Mouse (Mus musculus) CH12.LX (cell line): ENCODE data around the gene Nppa. TPM values are rescaled to one million over a fixed set of nuclear protein-coding genes. Genes with fewer than 3 reads are reported as not detected.

ENCODE experiments used
- DNase-seq: peaks from one replicate; pipeline ENCODE4 v3.0.0-alpha.2; 2013; ENCODE audit errors: extremely low read depth
- H3K27ac ChIP-seq: 2 replicates; pipeline ENCODE4 v1.5.1; 2012; ENCODE audit warnings: low read depth, mild to moderate bottlenecking, control low read depth, moderate library complexity; ENCODE audit not compliant: insufficient read depth
- H3K27me3 ChIP-seq: replicated peaks from 2 replicates; pipeline ENCODE3; 2012; ENCODE audit warnings: inconsistent platforms
- H3K36me3 ChIP-seq, 2 experiments: replicated peaks in 1 of 2; 2 replicates each; pipeline versions ENCODE3 to v1.6.1; 2012; ENCODE audit warnings: inconsistent platforms in 1 of 2, low read length in 1 of 2, mild to moderate bottlenecking in 1 of 2, mixed read lengths in 1 of 2, moderate library complexity in 1 of 2; ENCODE audit not compliant: control insufficient read depth in 1 of 2, insufficient read depth in 1 of 2
- H3K4me1 ChIP-seq, 2 experiments: 2 replicates each; pipeline ENCODE4 v1.6.1; 2012; ENCODE audit warnings: inconsistent platforms in 1 of 2, moderate library complexity in 1 of 2; ENCODE audit not compliant: insufficient read depth in 2 of 2, control insufficient read depth in 1 of 2
- H3K4me2 ChIP-seq: 2 replicates; pipeline ENCODE4 v1.6.1; 2012; ENCODE audit warnings: low read depth, mild to moderate bottlenecking, control low read depth; ENCODE audit not compliant: poor library complexity, insufficient read depth, severe bottlenecking
- H3K4me3 ChIP-seq, 3 experiments: fragments of 150-350 bp in 1 of 3; sonication (generic) in 1 of 3; replicated peaks in 1 of 3; 2 replicates each; pipeline versions ENCODE3 to v1.5.1; 2011 to 2012; ENCODE audit warnings: low read depth in 2 of 3, low read length in 2 of 3, mild to moderate bottlenecking in 2 of 3, moderate library complexity in 2 of 3, control low read depth in 1 of 3, improper control_type of control experiment in 1 of 3, inconsistent platforms in 1 of 3, mixed read lengths in 1 of 3; ENCODE audit not compliant: poor library complexity in 1 of 3
- H3K79me2 ChIP-seq: replicated peaks from 2 replicates; pipeline ENCODE4 v1.6.1; 2012; ENCODE audit warnings: mild to moderate bottlenecking, moderate library complexity; ENCODE audit not compliant: control insufficient read depth, poor library complexity, insufficient read depth, severe bottlenecking; ENCODE audit errors: extremely low read depth
- H3K9ac ChIP-seq: 2 replicates; pipeline ENCODE4 v1.6.1; 2012; ENCODE audit warnings: low read depth, mild to moderate bottlenecking, control low read depth, moderate library complexity; ENCODE audit not compliant: insufficient read depth
- H3K9me3 ChIP-seq: replicated peaks from 2 replicates; pipeline ENCODE3; 2012; ENCODE audit warnings: low read length, inconsistent platforms, mixed read lengths
- CHD1 ChIP-seq: IDR thresholded peaks from 2 replicates; pipeline ENCODE4 v1.6.1; 2012; ENCODE audit warnings: low read depth, low read length, improper control_type of control experiment, inconsistent platforms
- CTCF ChIP-seq, 2 experiments: IDR thresholded peaks in 1 of 2; conservative IDR thresholded peaks in 1 of 2; 2 replicates each; pipeline ENCODE4 v1.5.1; 2011 to 2012; ENCODE audit warnings: low read depth in 2 of 2, low read length in 2 of 2, improper control_type of control experiment in 1 of 2, inconsistent platforms in 1 of 2, mild to moderate bottlenecking in 1 of 2, moderate library complexity in 1 of 2
- E2F4 ChIP-seq: IDR thresholded peaks from 2 replicates; pipeline ENCODE4 v1.6.1; 2011; ENCODE audit warnings: low read depth, low read length, improper control_type of control experiment; ENCODE audit not compliant: insufficient replicate concordance
- GABPA ChIP-seq: IDR thresholded peaks from 2 replicates; pipeline ENCODE4 v1.6.1; 2012; ENCODE audit warnings: low read depth, low read length, improper control_type of control experiment, inconsistent platforms; ENCODE audit not compliant: insufficient replicate concordance
- HCFC1 ChIP-seq: IDR thresholded peaks from 2 replicates; pipeline ENCODE4 v1.6.1; 2012; ENCODE audit warnings: low read depth, mild to moderate bottlenecking, inconsistent platforms, low read length, improper control_type of control experiment
- IRF4 ChIP-seq: IDR thresholded peaks from 2 replicates; pipeline ENCODE4 v1.6.1; 2014; ENCODE audit warnings: low read depth, mild to moderate bottlenecking, inconsistent platforms, low read length, improper control_type of control experiment
- KAT2A ChIP-seq: IDR thresholded peaks from 2 replicates; pipeline ENCODE4 v1.6.1; 2012; ENCODE audit warnings: low read length, improper control_type of control experiment, inconsistent platforms; ENCODE audit not compliant: insufficient replicate concordance
- NELFE ChIP-seq: IDR thresholded peaks from 2 replicates; pipeline ENCODE4 v1.6.1; 2011; ENCODE audit warnings: low read depth, low read length, improper control_type of control experiment
- POLR2A ChIP-seq: IDR thresholded peaks from 2 replicates; pipeline ENCODE4 v1.6.1; 2011; ENCODE audit warnings: low read depth, mild to moderate bottlenecking, improper control_type of control experiment, low read length
- POLR2AphosphoS2 ChIP-seq: IDR thresholded peaks from 2 replicates; pipeline ENCODE4 v1.6.1; 2011; ENCODE audit warnings: low read depth, low read length, improper control_type of control experiment
- SMC3 ChIP-seq: IDR thresholded peaks from 2 replicates; pipeline ENCODE4 v1.6.1; 2011; ENCODE audit warnings: low read depth, low read length, improper control_type of control experiment
- TBP ChIP-seq: conservative IDR thresholded peaks from 2 replicates; pipeline ENCODE4 v1.6.1; 2011; ENCODE audit warnings: low read depth, low read length, improper control_type of control experiment
- TCF12 ChIP-seq: IDR thresholded peaks from 2 replicates; pipeline ENCODE4 v1.6.1; 2014; ENCODE audit warnings: low read depth, mild to moderate bottlenecking, inconsistent platforms, low read length, improper control_type of control experiment
- UBTF ChIP-seq: IDR thresholded peaks from 2 replicates; pipeline ENCODE4 v1.6.1; 2012; ENCODE audit warnings: low read depth, mild to moderate bottlenecking, inconsistent platforms, low read length, improper control_type of control experiment, moderate library complexity
- USF1 ChIP-seq: IDR thresholded peaks from 2 replicates; pipeline ENCODE4 v1.6.1; 2014; ENCODE audit warnings: low read depth, mild to moderate bottlenecking, inconsistent platforms, low read length, improper control_type of control experiment
- USF2 ChIP-seq: conservative IDR thresholded peaks from 2 replicates; pipeline ENCODE4 v1.6.1; 2011; ENCODE audit warnings: low read depth, low read length, improper control_type of control experiment
- ZMIZ1 ChIP-seq: IDR thresholded peaks from 2 replicates; pipeline ENCODE4 v1.6.1; 2012; ENCODE audit warnings: low read depth, mild to moderate bottlenecking, inconsistent platforms, low read length, improper control_type of control experiment
- ZNF384 ChIP-seq: IDR thresholded peaks from 2 replicates; pipeline ENCODE4 v1.6.1; 2012; ENCODE audit warnings: low read depth, low read length, improper control_type of control experiment, inconsistent platforms
- dilution Hi-C: fragments of 300-500 bp; cut with MboI; formaldehyde crosslinking; loops from 2 replicates; pipeline ENCODE4 v1.14.3; 2020; ENCODE audit warnings: low sequenced_read_pairs; ENCODE audit not compliant: extremely low pct_unique_long_range_greater_than_20kb, extremely low pct_ligation_motif_present
- in situ Hi-C: fragments of 300-500 bp; cut with MboI; formaldehyde crosslinking; loops from 3 replicates; pipeline ENCODE4 v1.14.3; 2019; ENCODE audit warnings: low sequenced_read_pairs, low pct_ligation_motif_present, low pct_unique_long_range_greater_than_20kb, mixed read lengths
- polyA plus RNA-seq: library from polyadenylated mRNA; unstranded; fragments of >175 nt; gene quantifications from 2 replicates; pipeline ENCODE4 v1.2.1, GENCODE M21; 2012; ENCODE audit warnings: low read depth; ENCODE audit not compliant: insufficient read length
- total RNA-seq, 2 experiments: library from RNA; depleted of rRNA; stranded (reverse); fragments of 300-350 nt in 1 of 2; fragments of >200 nt in 1 of 2; gene quantifications; 2 replicates each; pipeline ENCODE4 v1.2.3; 2012 to 2014

Gene Nppa
- total and polyA plus RNA-seq, 3 experiments: not detected

DNA sequence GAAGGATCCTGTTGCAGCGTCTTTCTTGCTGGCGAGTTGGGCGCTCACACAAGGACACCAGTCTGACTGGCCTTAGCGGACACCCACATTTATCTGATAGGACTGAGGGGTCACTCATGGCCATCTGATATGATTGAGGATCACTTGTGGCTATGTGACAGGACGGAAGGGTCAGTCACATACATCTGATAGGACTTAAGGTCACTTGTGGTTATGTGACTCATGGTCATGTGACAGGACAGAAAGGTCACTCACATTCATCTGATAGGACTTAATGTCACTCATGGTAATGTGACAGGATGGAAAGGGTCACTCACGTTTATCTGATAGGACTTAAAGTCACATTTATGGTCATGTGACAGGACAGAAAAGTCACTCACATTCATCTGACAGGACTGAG is 22.1 kb upstream of the Nppa start:
- Histone ChIP-seq H3K9me3 (peaks cover 14% of the 10 kb centered on the region), H3K4me1 (no peaks in the 10 kb centered on the region), H3K27me3 (peaks cover 73% of the 10 kb centered on the region), H3K79me2 (no peaks in the 10 kb centered on the region), H3K9ac (no peak overlapping the region), H3K36me3 (no peaks in the 10 kb centered on the region), H3K4me3 (no peak overlapping the region), H3K27ac (no peak overlapping the region), H3K4me2 (no peak overlapping the region)
- no peak for TF ChIP-seq CTCF (conservative IDR thresholded peaks at IDR 0.05 in 1 of 2, IDR thresholded peaks at IDR 0.05 in 1 of 2; ENCODE audit: low read depth in 2 of 2, low read length in 2 of 2)
- TF ChIP-seq KAT2A: no peak
- TF ChIP-seq E2F4: no peak
- TF ChIP-seq IRF4: no peak
- TF ChIP-seq POLR2AphosphoS2: no peak
- no peak for TF ChIP-seq GABPA
- TF ChIP-seq TBP: no peak
- TF ChIP-seq POLR2A: no peak
- TF ChIP-seq USF2: no peak
- no peak for TF ChIP-seq CHD1
- no peak for TF ChIP-seq USF1
- TF ChIP-seq ZNF384: no peak
- TF ChIP-seq TCF12: no peak
- no peak for TF ChIP-seq UBTF
- in situ Hi-C loops (no loop called here), dilution Hi-C loops (no loop called here)
- no peak for DNase-seq

DNA sequence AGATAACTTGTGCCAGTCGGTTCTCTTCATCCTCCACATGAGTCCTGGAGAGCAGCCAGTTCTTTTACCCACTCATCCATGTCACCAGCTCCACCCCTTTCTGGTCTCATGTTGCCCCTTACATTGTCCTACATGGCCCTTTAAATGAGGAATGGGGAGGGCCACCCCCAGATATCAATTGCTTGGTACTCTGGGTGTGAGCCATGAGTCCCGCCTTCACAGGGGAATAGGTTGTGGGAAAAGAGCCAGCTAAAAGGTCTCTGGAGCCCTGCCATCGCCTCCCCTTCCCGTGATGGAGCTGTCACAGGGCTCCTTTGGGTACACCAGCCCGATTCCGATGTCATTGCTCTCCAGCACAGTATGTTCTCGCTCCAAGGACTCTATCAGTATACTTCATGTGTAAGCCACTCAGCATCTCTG is 21.1 kb upstream of the Nppa start:
- Histone ChIP-seq H3K9me3 (peaks cover 11% of the 10 kb centered on the region), H3K27me3 (peaks cover 79% of the 10 kb centered on the region), H3K9ac (no peak overlapping the region), H3K79me2 (no peaks in the 10 kb centered on the region), H3K4me1 (no peaks in the 10 kb centered on the region), H3K27ac (no peak overlapping the region), H3K4me2 (no peak overlapping the region), H3K4me3 (no peak overlapping the region), H3K36me3 (no peaks in the 10 kb centered on the region)
- no peak for DNase-seq
- in situ Hi-C loops: no loop called here
- no peak for TF ChIP-seq SMC3
- no peak for TF ChIP-seq POLR2AphosphoS2
- TF ChIP-seq ZMIZ1: no peak
- no peak for TF ChIP-seq NELFE
- no peak for TF ChIP-seq HCFC1
- TF ChIP-seq, all 38 proteins: peak for 0
- dilution Hi-C loops: no loop called here
